Mouse (Mus musculus) NIH3T3 (cell line): Measurements from ENCODE around the gene Lypd6b.

ENCODE experiments used
- DNase-seq: peaks from one replicate; pipeline ENCODE4 v3.0.0-alpha.2; 2012; ENCODE audit warnings: low read depth

The Lypd6b gene

DNA sequence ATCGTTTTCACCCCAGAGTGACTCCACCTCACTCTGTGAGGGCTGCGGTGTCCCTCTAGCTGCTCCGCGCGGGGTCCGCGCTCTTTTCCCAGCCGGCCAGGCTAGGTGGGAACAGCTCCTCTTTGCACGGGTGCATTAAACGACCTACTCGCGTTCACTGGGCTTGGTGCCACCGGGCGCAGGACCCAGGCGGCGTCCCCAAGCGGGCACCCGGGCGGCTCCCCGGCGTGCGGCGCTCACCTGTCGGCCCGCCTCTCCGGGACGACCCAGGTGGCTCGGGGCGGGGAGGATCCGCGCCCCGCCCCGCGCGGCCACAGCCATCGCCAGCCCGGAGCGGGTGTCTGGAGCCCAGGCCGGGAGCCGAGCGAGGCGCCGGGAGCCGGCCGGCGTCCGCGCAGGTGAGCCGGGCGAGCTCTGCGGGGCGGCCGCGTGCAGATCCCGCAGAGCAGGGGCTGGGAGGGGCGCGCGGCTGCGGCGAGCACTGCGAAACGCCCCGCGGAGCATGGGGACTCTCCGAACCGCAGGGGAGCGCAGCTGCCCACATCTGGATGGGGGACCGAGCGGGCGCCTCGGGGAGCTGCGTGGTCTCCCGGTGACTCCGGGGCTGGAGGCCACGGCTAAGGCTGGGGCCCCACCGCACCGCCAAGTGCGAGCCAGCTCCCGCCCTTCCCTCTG, at the start of gene Lypd6b:
Lypd6b (plus strand) TSS at position 313 of the 675 bp plus-strand sequence.
- no peak for DNase-seq

DNA sequence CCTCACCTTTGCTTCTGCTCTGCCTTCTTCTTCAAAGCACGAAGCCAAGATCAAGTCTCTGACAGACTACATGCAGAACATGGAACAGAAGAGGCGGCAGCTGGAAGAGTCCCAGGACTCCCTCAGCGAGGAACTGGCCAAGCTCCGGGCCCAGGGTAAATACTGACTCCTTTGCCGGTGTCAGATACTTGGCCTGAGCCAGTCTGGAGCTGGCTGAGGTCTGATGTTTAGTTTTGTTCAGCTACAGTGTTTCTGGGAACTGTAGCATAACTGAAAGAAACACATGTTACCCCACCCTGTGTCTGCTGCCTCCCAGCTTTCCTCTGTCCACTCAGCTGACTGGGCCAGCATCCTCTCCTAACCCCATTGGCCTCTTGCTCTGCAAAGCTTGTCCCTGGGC, 48.4 kb upstream of the Lypd6b start:
- peak; percentile 28 for DNase-seq

DNA sequence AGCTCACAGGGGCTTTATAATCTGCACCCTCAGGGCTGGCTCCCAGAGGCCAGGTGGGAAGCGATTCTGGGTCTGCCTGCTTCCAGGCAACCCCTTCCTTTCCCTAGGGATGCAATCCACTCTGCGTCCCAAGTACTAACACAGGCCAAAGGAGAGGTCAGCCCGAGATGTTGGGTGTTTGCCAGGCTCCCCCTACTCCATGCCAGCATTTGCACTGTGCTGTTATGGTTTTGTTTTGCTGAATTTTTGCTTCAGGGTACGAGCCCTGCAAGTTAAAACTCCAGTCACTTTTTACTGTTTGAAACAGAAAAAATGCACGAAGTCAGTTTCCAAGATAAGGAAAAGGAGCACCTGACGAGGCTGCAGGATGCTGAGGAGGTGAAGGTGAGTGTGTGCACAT, 46.5 kb upstream of the Lypd6b start:
- DNase-seq: no peak

DNA sequence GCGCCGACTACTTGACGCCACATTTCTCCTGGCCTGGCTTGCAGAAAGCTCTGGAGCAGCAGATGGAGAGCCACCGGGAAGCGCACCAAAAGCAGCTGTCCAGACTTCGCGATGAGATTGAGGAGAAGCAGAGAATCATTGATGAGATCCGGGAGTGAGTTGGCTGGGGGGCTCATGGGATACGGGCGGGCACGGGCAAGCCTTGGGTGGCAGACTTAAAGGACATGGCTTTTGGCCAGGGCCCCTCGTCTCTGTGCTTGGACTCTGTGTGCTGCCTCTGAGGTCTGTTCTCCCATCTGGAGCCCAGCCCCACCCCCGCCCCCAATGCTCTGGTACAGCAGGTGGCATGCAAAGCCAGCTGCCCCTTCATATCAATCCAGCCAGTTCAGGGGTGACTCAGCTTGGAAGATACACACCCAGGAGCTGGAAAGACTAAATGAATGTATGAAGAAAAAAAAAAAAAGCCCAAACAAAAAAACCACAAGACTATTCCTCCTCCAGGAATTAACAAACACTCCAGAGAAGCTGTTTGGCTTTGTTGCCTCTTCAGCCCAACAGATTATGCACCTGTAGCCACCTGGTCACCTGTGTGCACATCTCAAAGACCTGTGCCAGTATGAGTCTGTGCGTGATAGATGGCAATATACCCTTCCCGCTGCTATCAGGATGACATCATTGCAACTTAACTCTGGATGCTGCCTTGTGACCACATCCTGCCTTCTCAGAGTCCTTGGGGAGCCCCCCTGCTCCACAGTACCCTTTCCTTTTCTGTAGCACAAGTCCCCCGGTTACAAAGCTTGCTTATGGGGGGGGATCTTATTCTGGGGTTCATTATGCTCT, 45.4 kb upstream of the Lypd6b start:
- no peak for DNase-seq

DNA sequence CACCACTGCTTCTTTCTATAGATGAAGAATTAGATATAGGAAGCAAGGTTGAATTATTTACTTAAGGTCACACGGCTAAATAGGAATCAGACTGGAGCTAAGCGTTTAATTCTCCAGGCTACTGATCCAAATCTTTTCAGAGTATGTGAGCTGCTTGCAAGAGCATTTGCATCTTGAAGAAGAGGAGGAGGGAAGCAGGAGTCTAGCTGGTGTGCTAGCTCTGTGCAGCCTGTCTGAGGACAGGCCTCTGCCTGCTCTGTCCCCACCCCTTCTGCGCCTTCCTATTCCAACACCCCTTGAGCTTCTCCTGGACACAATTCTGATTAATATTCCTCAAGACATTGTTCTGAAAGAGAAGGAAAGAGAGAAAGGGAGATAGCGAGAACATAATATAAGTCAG, 44.6 kb upstream of the Lypd6b start:
- DNase-seq: no peak

DNA sequence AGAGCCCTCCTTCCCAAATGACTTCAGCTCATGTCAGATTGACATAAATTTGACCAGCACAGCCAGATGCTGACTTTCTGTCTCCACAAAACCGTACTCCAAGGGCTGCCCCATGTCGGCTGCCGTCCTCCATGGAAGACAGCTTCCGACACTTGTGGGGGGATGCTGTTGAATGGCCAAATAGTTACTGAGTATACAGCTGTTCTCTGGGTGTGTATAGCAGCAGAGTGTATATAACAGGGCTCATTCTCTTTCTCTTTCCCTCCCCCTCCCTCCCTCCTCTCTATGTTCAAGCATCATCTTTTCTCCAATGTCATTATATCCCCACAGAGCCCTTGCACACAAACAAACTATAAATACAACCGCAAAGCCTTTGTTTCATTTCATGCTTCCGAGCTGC, 43.7 kb upstream of the Lypd6b start:
- DNase-seq: no peak

- DNase-seq: peak; percentile 64
Measured at GRCm38 (mm10) chr2:49744251-49745093, 43.0 kb upstream of the Lypd6b start.

DNA sequence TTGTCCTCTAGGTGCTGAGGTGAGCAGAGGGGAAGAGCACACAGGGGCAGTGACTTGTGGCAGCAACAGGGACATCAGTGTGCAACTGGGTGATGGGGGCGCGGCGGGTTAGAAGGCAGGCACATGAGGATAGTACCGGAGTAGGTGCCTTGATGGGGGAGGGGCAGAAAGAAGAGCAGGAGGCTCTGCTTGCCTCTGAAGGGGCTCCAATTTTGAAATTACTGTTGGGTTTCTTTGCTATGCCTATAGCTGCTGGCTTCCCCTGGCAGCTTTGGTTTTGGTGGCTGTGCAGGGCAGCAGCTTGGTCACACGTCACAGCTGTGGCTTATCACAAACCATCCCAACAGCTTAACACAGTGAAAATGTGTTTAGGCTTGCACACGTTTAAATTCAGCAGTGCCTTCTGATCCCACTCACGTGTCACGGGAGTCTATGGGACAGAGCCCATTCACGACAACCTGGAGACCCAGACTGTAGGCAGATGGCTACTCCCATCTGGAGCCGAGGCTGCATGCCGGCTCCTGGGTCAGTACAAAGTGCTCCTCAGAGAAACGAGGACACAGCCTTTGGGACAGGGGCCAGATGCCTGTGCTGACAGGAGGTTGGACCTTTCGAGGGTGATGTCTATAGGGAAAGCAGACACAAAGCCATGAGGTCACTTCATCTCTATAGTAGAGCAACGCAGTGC, 42.2 kb upstream of the Lypd6b start:
- no peak for DNase-seq

DNA sequence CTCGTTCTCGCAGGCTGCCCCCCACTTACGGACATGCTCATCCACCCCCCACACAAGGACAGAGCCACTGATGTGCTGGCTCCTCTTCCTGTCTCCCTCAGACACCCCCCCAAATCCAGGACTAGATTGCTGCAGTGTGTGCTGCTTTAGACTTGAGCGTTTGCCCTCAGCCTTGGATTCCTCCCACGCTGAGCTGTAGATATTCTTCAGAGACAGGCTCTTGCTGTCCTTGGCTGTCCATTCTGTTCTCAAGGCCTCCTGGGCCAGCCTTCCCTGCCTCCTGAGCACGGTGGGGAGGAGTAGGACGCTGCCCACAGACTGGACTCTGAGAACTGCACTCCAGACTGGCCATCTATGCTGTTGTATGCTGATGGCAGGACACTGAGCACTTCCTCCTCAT, 40.5 kb upstream of the Lypd6b start:
- DNase-seq: no peak

- DNase-seq: no peak
Measured at GRCm38 (mm10) chr2:49747670-49748069, 39.8 kb upstream of the Lypd6b start.

GRCm38 (mm10) chr2:49748628-49749342, 38.7 kb upstream of the Lypd6b start:
- DNase-seq: peak; percentile 40

DNA sequence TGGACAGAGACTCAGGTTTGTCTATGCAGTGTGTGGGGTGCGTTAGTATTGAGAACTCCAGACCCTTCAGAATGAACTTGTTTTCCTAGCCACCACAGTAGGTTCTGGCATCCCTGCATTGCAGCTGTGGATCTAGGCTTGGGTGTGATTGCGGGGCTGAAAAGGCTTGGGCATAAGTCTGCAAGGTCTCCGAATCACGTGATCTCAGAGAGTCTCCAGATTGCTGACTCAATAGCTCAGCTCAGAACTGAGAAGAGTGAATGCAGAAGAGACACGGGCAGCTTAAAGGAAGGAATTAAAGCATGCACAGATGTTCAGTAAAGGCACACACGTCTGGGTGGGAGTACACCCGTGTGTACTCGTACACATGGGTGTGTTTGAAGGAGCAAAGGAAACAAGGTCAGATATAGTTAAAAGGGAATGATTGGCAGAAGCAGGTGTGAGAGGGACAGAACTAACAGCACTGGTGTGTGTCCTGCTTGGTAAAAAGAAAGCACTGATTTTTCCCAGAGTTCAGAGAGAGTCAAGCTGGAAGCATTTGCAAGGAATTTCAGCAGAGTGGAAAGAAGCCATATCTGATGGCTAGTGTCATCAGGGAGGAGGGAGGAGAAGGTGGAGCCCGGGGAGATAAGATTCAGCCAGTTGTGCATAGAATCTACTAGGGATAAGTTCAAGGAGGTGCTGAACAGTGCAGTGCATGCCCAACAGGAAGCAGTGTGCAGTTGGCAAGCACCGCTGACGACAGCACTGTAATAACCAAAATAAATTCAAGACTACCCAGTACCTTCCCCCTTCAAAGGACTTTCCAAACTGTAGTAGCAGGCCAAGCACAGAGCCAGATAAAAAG, 37.5 kb upstream of the Lypd6b start:
- DNase-seq: no peak

DNA sequence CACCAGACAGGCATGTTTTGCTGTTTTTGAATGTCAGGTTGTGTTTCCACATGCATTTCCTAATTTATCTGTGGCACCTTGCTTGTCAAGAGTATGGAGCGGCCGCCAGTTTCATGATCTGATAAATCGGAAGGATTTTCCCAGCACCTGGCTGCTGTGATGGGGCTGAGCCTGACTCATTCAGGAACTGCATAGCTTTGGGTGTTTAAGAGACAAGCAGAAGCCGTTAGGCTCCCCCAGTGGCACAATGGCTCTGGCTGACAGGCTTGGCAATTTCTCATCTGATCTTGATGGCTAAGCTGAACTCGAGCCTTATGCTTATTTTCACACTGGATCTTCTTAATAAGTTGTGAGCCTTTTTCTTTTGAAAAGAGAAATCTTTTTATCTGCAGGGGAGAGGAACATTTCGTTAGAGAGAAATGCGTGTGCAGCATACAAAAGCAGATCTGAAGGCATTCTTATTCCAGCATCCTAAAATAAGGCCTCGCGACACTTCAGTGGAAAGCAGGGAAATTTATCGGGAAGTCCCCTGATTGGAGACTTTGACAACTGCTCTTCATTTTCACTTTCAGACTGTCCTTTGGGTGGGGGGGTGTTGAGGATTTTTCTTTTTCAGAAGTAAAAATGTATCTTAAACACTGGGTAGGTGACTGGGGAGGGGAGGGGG, 35.8 kb upstream of the Lypd6b start:
- DNase-seq: no peak

GRCm38 (mm10) chr2:49752211-49752607, 35.3 kb upstream of the Lypd6b start:
- no peak for DNase-seq

- no peak for DNase-seq
Measured at GRCm38 (mm10) chr2:49753062-49753461, 34.4 kb upstream of the Lypd6b start.

GRCm38 (mm10) chr2:49755054-49755453, 32.4 kb upstream of the Lypd6b start:
- DNase-seq: no peak

GRCm38 (mm10) chr2:49757616-49758015, 29.9 kb upstream of the Lypd6b start:
- DNase-seq: no peak

DNA sequence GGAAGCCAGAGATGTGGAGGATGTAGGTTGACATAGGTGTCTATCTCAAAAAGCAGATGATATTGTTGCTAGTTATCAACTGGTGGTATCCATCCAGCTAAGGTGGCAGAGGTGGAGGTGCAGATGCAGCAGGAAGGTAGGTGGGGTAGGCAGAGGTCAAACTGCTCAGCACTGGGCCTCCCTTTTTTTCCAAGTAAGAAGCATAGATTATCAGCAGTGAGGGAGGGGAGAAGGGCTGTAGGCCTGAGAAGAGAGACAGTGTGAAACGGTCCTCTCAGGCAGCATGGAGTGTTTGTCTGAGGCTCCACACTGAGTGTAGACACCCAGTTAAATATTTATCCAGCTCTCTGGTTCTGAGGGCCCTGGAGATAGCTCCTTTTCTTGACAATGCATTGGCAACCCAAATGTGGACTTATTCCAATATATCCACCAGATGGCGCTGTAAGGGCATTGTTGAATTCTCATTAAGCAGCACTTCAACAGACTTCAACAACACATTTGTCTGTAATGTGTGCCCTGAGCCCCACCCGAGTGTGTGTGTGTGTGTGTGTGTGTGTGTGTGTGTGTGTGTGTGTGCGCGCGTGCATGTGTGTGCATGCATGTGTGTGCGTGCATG, 23.0 kb upstream of the Lypd6b start:
- DNase-seq: peak; percentile 89

DNA sequence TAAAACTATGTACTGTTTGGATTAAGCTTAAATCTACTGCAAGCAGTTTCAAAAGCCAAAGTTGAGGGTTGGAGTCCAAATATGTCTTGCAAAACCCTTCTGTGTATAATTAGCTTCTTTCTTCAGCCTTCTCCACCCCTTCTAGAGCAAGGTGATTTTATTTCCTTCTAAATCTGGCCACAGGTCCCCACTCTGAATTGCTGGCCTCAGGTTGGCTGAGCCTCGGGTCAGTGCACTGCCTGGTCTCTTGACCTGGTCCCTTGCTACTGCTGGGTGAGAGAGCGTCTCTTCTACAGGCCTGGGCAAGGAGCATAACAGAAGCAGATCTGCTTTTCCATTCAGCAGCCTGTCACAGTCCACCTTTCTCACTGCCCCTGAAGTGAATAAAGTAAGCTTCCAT, 18.6 kb upstream of the Lypd6b start:
- DNase-seq: no peak
